Mouse (Mus musculus) limb, embryonic 14.5 days (tissue): Measurements from ENCODE around the gene Rrbp1. TPM values are rescaled to one million over a fixed set of nuclear protein-coding genes. Genes with fewer than 3 reads are reported as not detected.

ENCODE experiments used
- ATAC-seq: fragments of 200-750 bp; cut with Nextera tagmentation; 2 replicates; pipeline ENCODE4 v1.8.0; 2017; ENCODE audit warnings: low read depth, moderate number of reproducible peaks, moderate TSS enrichment; ENCODE audit not compliant: low FRiP score
- DNase-seq: peaks from one replicate; pipeline ENCODE4 v3.0.0-alpha.2; 2015; ENCODE audit warnings: low spot score
- H3K27ac ChIP-seq: fragments of 300-500 bp; sonication (generic); replicated peaks from 2 replicates; pipeline ENCODE4 v1.5.1; 2014; ENCODE audit warnings: low read depth, mild to moderate bottlenecking, low read length, moderate library complexity, mixed read lengths
- H3K27me3 ChIP-seq: fragments of 300-500 bp; sonication (generic); 2 replicates; pipeline ENCODE4 v1.6.1; 2014; ENCODE audit warnings: low read length, mixed read lengths; ENCODE audit not compliant: control insufficient read depth, insufficient read depth
- H3K36me3 ChIP-seq: fragments of 300-500 bp; sonication (generic); 2 replicates; pipeline ENCODE4 v1.6.1; 2014; ENCODE audit warnings: mild to moderate bottlenecking, low read length, moderate library complexity, mixed read lengths; ENCODE audit not compliant: control insufficient read depth, insufficient read depth
- H3K4me1 ChIP-seq: fragments of 300-500 bp; sonication (generic); 2 replicates; pipeline ENCODE4 v1.6.1; 2014; ENCODE audit warnings: antibody characterized with exemption, low read length, mixed read lengths; ENCODE audit not compliant: control insufficient read depth, insufficient read depth
- H3K4me2 ChIP-seq: fragments of 300-500 bp; sonication (generic); replicated peaks from 2 replicates; pipeline ENCODE4 v1.6.1; 2014; ENCODE audit warnings: low read depth, mild to moderate bottlenecking, low read length, moderate library complexity; ENCODE audit not compliant: severe bottlenecking
- H3K4me3 ChIP-seq: fragments of 300-500 bp; sonication (generic); replicated peaks from 2 replicates; pipeline ENCODE4 v1.5.1; 2014; ENCODE audit warnings: low read length
- H3K9ac ChIP-seq: fragments of 300-500 bp; sonication (generic); 2 replicates; pipeline ENCODE4 v1.6.1; 2014; ENCODE audit warnings: mild to moderate bottlenecking, low read depth, low read length, moderate library complexity; ENCODE audit not compliant: severe bottlenecking
- H3K9me3 ChIP-seq: fragments of 300-500 bp; sonication (generic); 2 replicates; pipeline ENCODE4 v1.6.1; 2016; ENCODE audit warnings: low read length; ENCODE audit not compliant: control insufficient read depth
- POLR2A ChIP-seq: fragments of 200-500 bp; IDR thresholded peaks from 2 replicates; pipeline ENCODE4 v1.8.0; 2012; ENCODE audit warnings: inconsistent platforms, mild to moderate bottlenecking, moderate library complexity, borderline replicate concordance; ENCODE audit not compliant: insufficient read depth, insufficient read length; ENCODE audit errors: extremely low read depth
- WGBS: fragments of 180-500 bp; shearing (Covaris S2); extraction: QIAGEN DNeasy Blood & Tissue Kit; methylation state at CpG from one replicate; pipeline ENCODE4 v1.1.7; 2014; 5-methylcytosine and 5-hydroxymethylcytosine counted together
- polyA plus RNA-seq, 2 experiments: library from polyadenylated mRNA; depleted of rRNA in 1 of 2; stranded (reverse) in 1 of 2; unstranded in 1 of 2; fragments of >200 nt; fragmentation: Nextera tagmentation in 1 of 2; extraction: Ambion mirVana in 1 of 2; gene quantifications; 2 replicates each; pipeline versions ENCODE4 v1.2.1 to v1.2.3; 2012 to 2014

The Rrbp1 gene
- polyA plus RNA-seq, 2 experiments: 200 to 325 TPM

GRCm38 (mm10) chr2:144006686-144007085 is 4.4 kb downstream of the Rrbp1 start:
- no peak overlapping the region for H3K4me3 ChIP-seq
- peaks cover 13% of the 10 kb centered on the region; the same call in 1 of the 2 replicates for H3K36me3 ChIP-seq
- 83% methylated on average over 6 of the region's 6 CpGs for WGBS
- no peak overlapping the region for H3K4me2 ChIP-seq
- H3K9ac ChIP-seq: no peak overlapping the region
- no peaks in the 10 kb centered on the region for H3K27me3 ChIP-seq
- DNase-seq (no peak), ATAC-seq (no peak)
- H3K27ac ChIP-seq: no peak overlapping the region
- TF ChIP-seq POLR2A: no peak
- H3K4me1 ChIP-seq: peaks cover 49% of the 10 kb centered on the region
- H3K9me3 ChIP-seq: no peaks in the 10 kb centered on the region

- Histone ChIP-seq H3K27ac (no peak overlapping the region), H3K4me3 (no peak overlapping the region), H3K27me3 (no peaks in the 10 kb centered on the region), H3K4me2 (no peak overlapping the region), H3K4me1 (peaks cover 49% of the 10 kb centered on the region), H3K9ac (no peak overlapping the region), H3K9me3 (no peaks in the 10 kb centered on the region), H3K36me3 (peaks cover 13% of the 10 kb centered on the region; the same call in 1 of the 2 replicates)
- WGBS: 60% methylated on average over 6 of the region's 6 CpGs
- DNase-seq: no peak
- ATAC-seq: no peak
- TF ChIP-seq POLR2A: no peak
These were observed 5.7 kb downstream of the Rrbp1 start for GRCm38 (mm10) chr2:144005166-144005955.

GRCm38 (mm10) chr2:144003544-144003943 is 7.5 kb downstream of the Rrbp1 start:
- Histone ChIP-seq H3K27me3 (no peaks in the 10 kb centered on the region), H3K4me3 (no peak overlapping the region), H3K27ac (no peak overlapping the region), H3K4me2 (no peak overlapping the region), H3K36me3 (peaks cover 6% of the 10 kb centered on the region; the same call in 1 of the 2 replicates), H3K9me3 (no peaks in the 10 kb centered on the region), H3K4me1 (peaks cover 37% of the 10 kb centered on the region), H3K9ac (no peak overlapping the region)
- no peak for ATAC-seq
- TF ChIP-seq POLR2A: no peak
- DNase-seq: no peak
- 71% methylated on average over 2 of the region's 2 CpGs for WGBS

GRCm38 (mm10) chr2:144002229-144002984 is 8.7 kb downstream of the Rrbp1 start:
- ATAC-seq (no peak), DNase-seq (no peak)
- H3K4me2 ChIP-seq: no peak overlapping the region
- no peak for TF ChIP-seq POLR2A
- no peaks in the 10 kb centered on the region for H3K9me3 ChIP-seq
- peaks cover 26% of the 10 kb centered on the region for H3K4me1 ChIP-seq
- H3K36me3 ChIP-seq: 0 out of 2 replicates have a peak, but pooled peaks cover 6% of the 10 kb centered on the region
- H3K9ac ChIP-seq: no peak overlapping the region
- 76% methylated on average over 5 of the region's 5 CpGs for WGBS
- no peak overlapping the region for H3K4me3 ChIP-seq
- no peak overlapping the region for H3K27ac ChIP-seq
- H3K27me3 ChIP-seq: no peaks in the 10 kb centered on the region

- Histone ChIP-seq H3K27me3 (no peaks in the 10 kb centered on the region), H3K4me1 (peaks cover 3% of the 10 kb centered on the region; the same call in 1 of the 2 replicates), H3K4me2 (no peak overlapping the region), H3K9ac (no peak overlapping the region), H3K4me3 (no peak overlapping the region), H3K27ac (no peak overlapping the region), H3K36me3 (peaks cover 21% of the 10 kb centered on the region), H3K9me3 (no peaks in the 10 kb centered on the region)
- no peak for ATAC-seq
- TF ChIP-seq POLR2A: no peak
- WGBS: 59% methylated on average over 1 of the region's 1 CpGs
- DNase-seq: no peak
These were observed 18.1 kb downstream of the Rrbp1 start for GRCm38 (mm10) chr2:143992977-143993376.
